ENCODE assay signal across 11 mouse cellular contexts in genomic region chr10:115473213-115473961, GRCm38 (mm10).
"Had no signal": no experiment of that assay in that cellular context is flagged by ENCODE, and none has a peak within 500 bp of the region (broad histone marks: within the 10 kb centered on the region; RNA-seq: fewer than 3 reads in every experiment).

No protein-coding gene starts in this region.

- H3K36me3 ChIP-seq: limb, embryonic 13.5 days; midbrain, embryonic 12.5 days had no signal

- H3K4me3 ChIP-seq: limb, embryonic 13.5 days; midbrain, embryonic 12.5 days had no signal

- H3K4me2 ChIP-seq: limb, embryonic 13.5 days; midbrain, embryonic 12.5 days had no signal

- DNase-seq: kidney, adult 9 months; kidney, postnatal 25 days; layer of hippocampus, adult 9-11 months; left cerebral cortex, postnatal 4 days; lung, adult 18-20 months; right cerebral cortex, adult 18-20 months; thymus, postnatal 36 days had no signal

- ATAC-seq: hindbrain, postnatal 0 days had no signal

- H3K27me3 ChIP-seq: midbrain, embryonic 12.5 days had no signal

- H3K27ac ChIP-seq: hindbrain, postnatal 0 days; limb, embryonic 13.5 days; liver, embryonic 14.5 days; midbrain, embryonic 12.5 days had no signal

- H3K9me3 ChIP-seq: limb, embryonic 13.5 days; midbrain, embryonic 12.5 days had no signal

- H3K9ac ChIP-seq: limb, embryonic 13.5 days; liver, embryonic 14.5 days; midbrain, embryonic 12.5 days had no signal
